Mouse (Mus musculus) erythroblast, embryonic 14.5 days (primary cell): ENCODE measurements around the gene Gm5678. TPM values are rescaled to one million over a fixed set of nuclear protein-coding genes. Genes with fewer than 3 reads are reported as not detected.

Source experiments
- H3K27me3 ChIP-seq: 2 replicates; pipeline ENCODE4 v1.6.1; 2012; ENCODE audit warnings: inconsistent platforms; ENCODE audit not compliant: control insufficient read depth
- H3K36me3 ChIP-seq: 2 replicates; pipeline ENCODE4 v1.6.1; 2012; ENCODE audit warnings: mild to moderate bottlenecking, inconsistent platforms; ENCODE audit not compliant: control insufficient read depth
- H3K4me1 ChIP-seq: 2 replicates; pipeline ENCODE4 v1.6.1; 2012; ENCODE audit warnings: inconsistent platforms; ENCODE audit not compliant: control insufficient read depth
- H3K4me3 ChIP-seq: replicated peaks from 2 replicates; pipeline ENCODE3; 2012; ENCODE audit warnings: moderate library complexity, mild to moderate bottlenecking, inconsistent platforms
- H3K9me3 ChIP-seq: 2 replicates; pipeline ENCODE4 v1.6.1; 2012; ENCODE audit warnings: low read length, inconsistent platforms, mixed read lengths; ENCODE audit not compliant: control insufficient read depth
- GATA1 ChIP-seq: IDR thresholded peaks from 2 replicates; pipeline ENCODE4 v1.6.1; 2012; ENCODE audit warnings: low read length, inconsistent platforms, mixed read lengths
- TAL1 ChIP-seq: IDR thresholded peaks from 3 replicates; pipeline ENCODE4 v1.6.1; 2012; ENCODE audit warnings: low read length, inconsistent platforms, mixed read lengths
- polyA plus RNA-seq: library from polyadenylated mRNA; stranded (reverse); fragments of >175 nt; gene quantifications from 2 replicates; pipeline ENCODE4 v1.2.3, GENCODE M21; 2012

Gene Gm5678
- polyA plus RNA-seq, 1 experiment: not detected

DNA sequence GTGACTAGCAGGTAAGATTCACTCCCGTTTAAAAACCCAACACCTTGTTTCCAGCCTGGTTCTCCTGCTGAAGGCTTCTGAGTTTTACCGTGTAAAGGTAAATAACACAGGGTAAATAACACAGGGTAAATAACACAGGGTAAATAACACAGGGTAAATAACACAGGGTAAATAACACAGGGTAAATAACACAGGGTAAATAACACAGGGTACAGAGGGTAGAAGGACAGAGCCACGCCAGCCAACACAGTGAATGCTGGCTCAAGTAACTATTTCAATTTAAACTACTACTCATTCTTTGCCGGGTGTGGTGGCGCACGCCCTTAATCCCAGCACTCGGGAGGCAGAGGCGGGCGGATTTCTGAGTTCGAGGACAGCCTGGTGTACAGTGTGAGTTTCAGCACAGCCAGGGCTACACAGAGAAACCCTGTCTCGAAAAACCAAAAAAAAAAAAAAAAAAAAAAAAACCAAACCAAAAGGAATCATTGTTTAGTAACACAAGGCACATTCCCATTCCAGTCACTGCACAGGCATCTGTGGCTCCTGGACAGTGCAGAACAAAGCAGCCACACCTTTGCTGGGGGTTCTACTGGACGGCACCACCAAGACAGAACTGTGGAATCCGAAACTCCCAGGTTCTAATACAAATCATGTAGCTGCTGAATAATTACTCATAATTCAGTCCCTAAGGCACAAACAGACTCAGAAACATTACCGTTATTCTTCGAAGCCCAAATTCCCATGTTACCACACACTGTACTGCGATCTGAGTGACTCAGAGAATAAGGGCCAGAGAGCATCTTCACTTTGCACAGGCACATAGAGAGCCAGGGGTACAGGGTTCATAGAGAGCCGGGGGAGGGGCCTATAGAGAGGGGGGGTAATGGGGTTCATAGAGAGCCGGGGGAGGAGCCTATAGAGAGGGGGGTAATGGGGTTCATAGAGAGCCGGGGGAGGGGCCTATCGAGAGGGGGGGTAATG lies 36.2 kb upstream of the Gm5678 start:
- H3K4me1 ChIP-seq: peaks cover 4% of the 10 kb centered on the region
- no peaks in the 10 kb centered on the region for H3K27me3 ChIP-seq
- no peaks in the 10 kb centered on the region for H3K9me3 ChIP-seq
- TF ChIP-seq TAL1 (no peak), GATA1 (no peak)
- peaks cover 51% of the 10 kb centered on the region for H3K36me3 ChIP-seq
- no peak overlapping the region for H3K4me3 ChIP-seq

DNA sequence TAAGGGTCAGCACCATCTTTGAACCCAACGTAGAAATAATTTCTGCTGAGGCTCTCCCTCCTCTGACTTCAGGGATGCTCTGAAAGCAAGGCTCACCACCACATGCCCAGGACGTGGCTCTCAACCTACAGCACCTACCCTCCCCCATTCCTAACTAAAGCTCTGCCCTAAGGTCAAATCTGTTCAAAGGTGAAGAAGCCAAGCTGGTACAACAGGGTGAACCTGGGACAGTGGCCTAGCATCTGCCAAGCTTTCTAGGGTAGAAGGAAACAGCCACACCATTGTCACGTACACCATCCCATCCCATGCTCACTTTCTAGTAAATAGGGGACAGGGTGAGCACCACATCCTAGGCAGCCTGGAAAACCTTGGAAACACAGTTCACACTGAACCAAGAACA lies 35.2 kb upstream of the Gm5678 start:
- TF ChIP-seq TAL1: no peak
- no peak for TF ChIP-seq GATA1
- H3K4me3 ChIP-seq: no peak overlapping the region
- no peaks in the 10 kb centered on the region for H3K9me3 ChIP-seq
- no peaks in the 10 kb centered on the region for H3K27me3 ChIP-seq
- H3K4me1 ChIP-seq: peaks cover 7% of the 10 kb centered on the region
- peaks cover 59% of the 10 kb centered on the region for H3K36me3 ChIP-seq

DNA sequence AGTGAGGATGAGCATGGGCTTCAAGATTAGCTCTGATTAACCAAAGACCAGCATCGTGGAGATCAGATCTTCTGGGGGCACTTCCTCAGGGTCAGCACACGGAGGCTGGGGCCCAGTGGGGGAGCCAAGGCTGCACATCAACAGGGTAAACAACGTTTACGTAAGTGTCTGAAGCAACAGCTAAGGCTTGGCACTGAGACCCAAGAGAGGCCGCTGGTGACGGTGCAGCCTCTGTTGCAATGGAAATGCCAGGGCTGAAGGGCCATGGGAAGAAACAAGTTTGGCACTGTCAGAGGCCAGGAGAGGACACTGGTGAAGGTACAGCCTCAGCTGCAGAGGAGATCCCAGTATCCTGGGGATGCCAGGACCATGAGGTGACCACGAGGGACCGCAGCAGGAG lies 34.5 kb upstream of the Gm5678 start:
- H3K9me3 ChIP-seq: peaks cover 3% of the 10 kb centered on the region
- TF ChIP-seq TAL1 (no peak), GATA1 (no peak)
- H3K4me1 ChIP-seq: peaks cover 11% of the 10 kb centered on the region
- H3K4me3 ChIP-seq: no peak overlapping the region
- H3K27me3 ChIP-seq: no peaks in the 10 kb centered on the region
- H3K36me3 ChIP-seq: peaks cover 63% of the 10 kb centered on the region

DNA sequence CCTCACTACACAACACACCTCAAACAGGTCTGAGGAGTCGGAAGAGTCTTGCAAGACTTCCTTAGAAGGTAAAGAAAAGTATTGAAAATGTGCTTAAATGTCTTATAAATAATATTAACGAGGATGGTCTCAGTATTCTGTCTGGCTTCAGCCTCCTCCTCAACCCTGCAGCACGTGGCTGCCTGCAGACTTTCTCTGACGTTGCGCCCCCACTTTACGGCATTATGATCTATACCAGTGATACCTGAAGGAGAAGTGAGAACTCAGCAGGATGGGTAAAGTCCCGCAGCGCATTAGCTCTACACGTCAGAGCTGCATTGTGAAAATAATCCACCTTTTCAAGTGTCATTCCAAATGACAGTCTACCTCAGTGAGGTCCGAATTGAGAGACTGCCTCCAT lies 33.4 kb upstream of the Gm5678 start:
- Histone ChIP-seq H3K27me3 (no peaks in the 10 kb centered on the region), H3K9me3 (peaks cover 5% of the 10 kb centered on the region), H3K4me3 (no peak overlapping the region), H3K36me3 (peaks cover 68% of the 10 kb centered on the region), H3K4me1 (peaks cover 21% of the 10 kb centered on the region)
- no peak for TF ChIP-seq TAL1
- no peak for TF ChIP-seq GATA1

DNA sequence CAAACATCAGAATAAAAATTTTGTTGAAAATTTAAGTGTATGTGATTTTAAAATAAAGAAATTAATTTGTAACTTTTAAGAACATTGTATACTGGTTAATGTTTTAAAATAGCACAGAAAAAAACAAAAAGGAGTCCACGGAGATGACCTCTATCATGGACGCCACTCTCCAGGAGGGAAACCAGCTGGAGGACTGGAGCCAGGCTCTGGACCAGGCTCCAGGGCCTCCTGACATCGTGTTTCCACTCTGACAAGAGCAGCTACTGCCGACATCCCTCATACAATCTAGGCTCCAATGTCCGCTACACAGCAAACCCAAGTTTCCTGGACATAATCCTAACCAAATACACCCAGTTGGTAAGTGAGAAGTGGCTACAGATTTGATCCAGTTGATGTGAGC lies 32.1 kb upstream of the Gm5678 start:
- H3K27me3 ChIP-seq: no peaks in the 10 kb centered on the region
- H3K4me1 ChIP-seq: peaks cover 32% of the 10 kb centered on the region
- TF ChIP-seq GATA1 (no peak), TAL1 (no peak)
- peaks cover 61% of the 10 kb centered on the region for H3K36me3 ChIP-seq
- H3K9me3 ChIP-seq: peaks cover 5% of the 10 kb centered on the region
- no peak overlapping the region for H3K4me3 ChIP-seq

DNA sequence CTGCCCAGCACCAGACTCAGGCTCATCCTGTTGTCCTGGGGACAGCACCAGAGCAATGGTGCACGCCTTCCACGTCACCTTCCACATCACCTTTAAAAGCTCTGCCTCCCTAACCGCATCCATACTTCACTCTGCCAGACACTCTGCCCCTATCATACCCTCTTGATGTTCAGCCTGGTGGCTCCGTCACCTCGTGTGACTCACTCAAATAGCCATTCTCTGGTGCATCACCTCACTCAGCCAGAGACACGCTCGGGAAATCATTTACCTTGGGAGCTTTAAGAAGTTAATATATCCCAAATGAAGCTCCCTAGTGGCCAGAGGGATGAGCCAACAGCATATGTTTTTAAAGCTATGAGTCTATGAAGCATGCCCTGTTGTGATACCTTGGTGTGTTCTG lies 31.1 kb upstream of the Gm5678 start:
- peaks cover 5% of the 10 kb centered on the region for H3K9me3 ChIP-seq
- peaks cover 36% of the 10 kb centered on the region for H3K4me1 ChIP-seq
- peaks cover 60% of the 10 kb centered on the region for H3K36me3 ChIP-seq
- no peaks in the 10 kb centered on the region for H3K27me3 ChIP-seq
- H3K4me3 ChIP-seq: no peak overlapping the region
- TF ChIP-seq TAL1 (no peak), GATA1 (no peak)

DNA sequence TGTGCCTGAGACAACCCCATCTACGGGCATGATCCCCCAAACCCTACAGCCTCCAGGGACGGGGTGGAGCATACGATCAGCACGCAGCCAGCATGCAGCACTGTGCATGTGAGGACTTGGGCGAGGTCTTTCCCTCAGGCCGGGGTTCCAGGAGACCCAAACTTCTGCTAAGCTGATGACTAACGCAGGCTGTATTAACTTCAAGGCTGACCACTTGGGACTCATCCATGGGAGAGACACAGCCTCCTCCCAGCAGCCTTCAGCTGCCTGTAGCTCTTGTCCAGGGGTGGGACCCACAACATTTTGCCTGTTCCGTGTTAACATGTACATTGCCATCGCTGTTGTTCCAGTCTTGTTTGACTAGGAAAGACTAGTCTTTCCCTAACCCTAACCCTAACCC lies 30.3 kb upstream of the Gm5678 start:
- TF ChIP-seq TAL1: no peak
- TF ChIP-seq GATA1: no peak
- Histone ChIP-seq H3K36me3 (peaks cover 60% of the 10 kb centered on the region), H3K9me3 (peaks cover 5% of the 10 kb centered on the region), H3K27me3 (no peaks in the 10 kb centered on the region), H3K4me3 (no peak overlapping the region), H3K4me1 (peaks cover 40% of the 10 kb centered on the region)

DNA sequence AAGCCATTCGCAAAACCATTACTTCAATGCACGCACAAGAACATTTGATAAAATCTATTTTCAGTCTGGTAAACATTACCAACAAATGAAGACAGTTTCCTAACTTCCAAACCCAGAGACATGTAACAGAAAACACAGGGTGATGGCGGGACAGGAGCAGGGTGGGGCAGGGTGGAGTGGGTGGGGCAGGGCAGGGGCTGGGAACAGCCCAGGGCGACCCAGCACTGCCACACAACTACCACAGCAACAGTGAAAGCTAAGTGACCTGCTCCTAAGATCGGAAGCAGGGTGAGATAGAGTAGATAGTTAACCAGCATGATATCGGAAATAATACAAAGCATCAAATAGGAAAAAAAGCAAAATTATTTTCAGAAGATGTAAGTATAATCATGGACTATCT lies 28.4 kb upstream of the Gm5678 start:
- Histone ChIP-seq H3K4me3 (peak overlapping the region; percentile 34), H3K36me3 (peaks cover 47% of the 10 kb centered on the region), H3K4me1 (peaks cover 57% of the 10 kb centered on the region), H3K9me3 (peaks cover 5% of the 10 kb centered on the region), H3K27me3 (no peaks in the 10 kb centered on the region)
- TF ChIP-seq TAL1 (no peak), GATA1 (no peak)

DNA sequence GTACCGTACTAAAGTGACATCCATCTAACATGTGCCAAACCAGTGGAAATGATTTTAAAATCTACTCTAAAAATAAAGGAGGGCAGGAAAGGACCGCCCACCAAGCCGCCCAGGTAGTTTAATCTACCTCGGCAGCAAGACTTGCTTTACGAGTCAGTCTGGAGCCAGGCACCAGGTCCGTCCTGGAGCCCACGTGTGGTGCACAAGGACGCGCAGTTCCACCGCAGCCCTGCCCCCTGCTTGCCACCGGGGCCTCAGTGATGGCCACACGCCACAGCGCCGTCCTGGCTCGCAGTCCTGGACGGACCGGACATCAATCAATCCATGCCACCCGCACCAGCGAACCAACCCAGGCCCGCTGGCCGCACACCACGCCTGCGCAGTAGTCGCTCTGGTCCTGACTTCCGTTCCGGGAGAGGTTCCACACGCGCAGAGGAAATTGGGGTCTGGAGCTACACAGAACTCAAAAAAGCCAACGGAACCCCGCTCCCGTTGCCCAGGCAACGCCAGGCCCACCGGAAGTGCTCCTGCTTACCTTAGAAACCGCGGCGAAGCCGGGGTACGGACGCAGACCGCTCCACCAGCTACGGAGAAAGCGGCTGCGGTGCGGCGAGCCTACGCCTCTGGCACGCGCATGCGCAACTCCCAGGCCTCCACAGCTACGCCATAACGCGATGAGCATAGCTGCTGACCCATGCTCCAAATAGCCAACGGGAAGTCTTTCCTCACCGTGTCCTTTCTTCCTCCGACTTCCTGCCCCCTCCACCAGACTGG lies 24.3 kb upstream of the Gm5678 start, which contains the start of gene Setd4:
Gene Setd4, minus strand, starts transcription at position 625 of the 774 bp plus-strand sequence.
- peaks cover 26% of the 10 kb centered on the region for H3K27me3 ChIP-seq
- H3K9me3 ChIP-seq: peaks cover under 1% of the 10 kb centered on the region; the same call in 1 of the 2 replicates
- no peak for TF ChIP-seq TAL1
- TF ChIP-seq GATA1: no peak
- peaks cover 16% of the 10 kb centered on the region for H3K36me3 ChIP-seq
- peak within 1 kb of the TSS; percentile 70 for H3K4me3 ChIP-seq
- H3K4me1 ChIP-seq: peaks cover 65% of the 10 kb centered on the region
